In genomic region chr10:94249575-94250456, GRCm38 (mm10) we compare ENCODE assay signal across 8 mouse cellular contexts. TPM values are rescaled to one million over a fixed set of nuclear protein-coding genes. Genes with fewer than 3 reads are reported as not detected.
DNase-seq lines count a peak whose midpoint lies in the region; ATAC-seq and TF ChIP-seq lines count a peak whose summit lies in the region.

No protein-coding gene starts in this region.

- H3K27ac ChIP-seq in heart, postnatal 0 days (ENCODE audit: low read depth), result 0 out of 2 replicates have a peak overlapping the region, but pooled peaks have one; percentile 25
- H3K27ac ChIP-seq in liver, embryonic 12.5 days, result peak overlapping the region; percentile 73
- H3K27ac ChIP-seq in stomach, embryonic 16.5 days (ENCODE audit: low read length), result peak overlapping the region; percentile 72

- H3K4me3 ChIP-seq in heart, postnatal 0 days (ENCODE audit: low read depth, low read length), result 0 out of 2 replicates have a peak overlapping the region, but pooled peaks have one; percentile 3
- no peak overlapping the region for H3K4me3 ChIP-seq in liver, embryonic 12.5 days
- H3K4me3 ChIP-seq in stomach, embryonic 16.5 days (replicated peaks; ENCODE audit: low read length), result no peak overlapping the region

- TF ChIP-seq CTCF in heart, postnatal 0 days (IDR thresholded peaks at IDR 0.05; ENCODE audit: low read depth), result no peak

- H3K4me1 ChIP-seq in heart, postnatal 0 days (ENCODE audit: control insufficient read depth, insufficient read depth), result peaks cover 14% of the 10 kb centered on the region
- H3K4me1 ChIP-seq in liver, embryonic 12.5 days, result peaks cover 38% of the 10 kb centered on the region
- H3K4me1 ChIP-seq in stomach, embryonic 16.5 days (ENCODE audit: control insufficient read depth, insufficient read depth, low read length), result no peaks in the 10 kb centered on the region; the same call in 1 of the 2 replicates

- no peaks in the 10 kb centered on the region for H3K27me3 ChIP-seq in heart, postnatal 0 days (ENCODE audit: control insufficient read depth, insufficient read depth, low read length)
- peaks cover 10% of the 10 kb centered on the region; the same call in 1 of the 2 replicates for H3K27me3 ChIP-seq in liver, embryonic 12.5 days (replicated peaks)
- no peaks in the 10 kb centered on the region for H3K27me3 ChIP-seq in stomach, embryonic 16.5 days (ENCODE audit: control insufficient read depth, insufficient read depth, low read length)

- 24% methylated on average over 22 of the region's 22 CpGs for WGBS in heart, postnatal 0 days
- WGBS in liver, embryonic 12.5 days (ENCODE audit: insufficient replicate concordance), result 22% methylated on average over 22 of the region's 22 CpGs
- WGBS in stomach, embryonic 16.5 days, result 39% methylated on average over 22 of the region's 22 CpGs

- H3K4me2 ChIP-seq in heart, postnatal 0 days (ENCODE audit: low read depth, low read length), result peak overlapping the region; percentile 52
- H3K4me2 ChIP-seq in liver, embryonic 12.5 days, result peak overlapping the region; percentile 55
- H3K4me2 ChIP-seq in stomach, embryonic 16.5 days (ENCODE audit: low read depth, low read length), result peak overlapping the region; percentile 4; the same call in 1 of the 2 replicates

- H3K9me3 ChIP-seq in heart, postnatal 0 days (replicated peaks; ENCODE audit: control insufficient read depth, low read length), result no peaks in the 10 kb centered on the region
- H3K9me3 ChIP-seq in liver, embryonic 12.5 days (replicated peaks), result 0 out of 2 replicates have a peak, but pooled peaks cover 4% of the 10 kb centered on the region
- no peaks in the 10 kb centered on the region for H3K9me3 ChIP-seq in stomach, embryonic 16.5 days (replicated peaks; ENCODE audit: control insufficient read depth, low read length)

- TF ChIP-seq EP300 in heart, postnatal 0 days (IDR thresholded peaks at IDR 0.05; ENCODE audit: low read depth), result no peak

- DNase-seq in adrenal gland, adult 8-10 months, result peak; percentile 5
- no peak for DNase-seq in adrenal gland, postnatal 25 days
- peak; percentile 11 for DNase-seq in right cerebral cortex, postnatal 14 days
- no peak for DNase-seq in right cerebral cortex, postnatal 25 days
- peak; percentile 67 for DNase-seq in heart, postnatal 0 days (ENCODE audit: low spot score)
- DNase-seq in cerebellum, postnatal 4 days (ENCODE audit: low spot score in 2 of 2), result no peak

- no peak overlapping the region for H3K9ac ChIP-seq in heart, postnatal 0 days (replicated peaks; ENCODE audit: low read depth, low read length)
- H3K9ac ChIP-seq in liver, embryonic 12.5 days, result no peak overlapping the region
- no peak overlapping the region for H3K9ac ChIP-seq in stomach, embryonic 16.5 days (ENCODE audit: low read length)

- no peaks in the 10 kb centered on the region for H3K36me3 ChIP-seq in heart, postnatal 0 days (replicated peaks; ENCODE audit: control insufficient read depth, insufficient read depth, low read length)
- H3K36me3 ChIP-seq in liver, embryonic 12.5 days, result no peaks in the 10 kb centered on the region
- H3K36me3 ChIP-seq in stomach, embryonic 16.5 days (ENCODE audit: control insufficient read depth, insufficient read depth, low read length), result no peaks in the 10 kb centered on the region

- ATAC-seq in heart, postnatal 0 days (ENCODE audit: insufficient read depth, low read depth), result peak; percentile 85
- peak; percentile 97 for ATAC-seq in liver, embryonic 12.5 days
- ATAC-seq in stomach, embryonic 16.5 days (ENCODE audit: insufficient read depth, low FRiP score), result peak; percentile 92

RNA-seq across cellular contexts. Expression of gene Gm4792, which starts 48.7 kb away (rescaled TPM):
- not detected for total RNA-seq in adrenal gland, adult 8-10 months (2022)
- total RNA-seq in adrenal gland, postnatal 25 days (2021), result not detected in 2 replicates
- not detected in 2 replicates for total RNA-seq in heart, postnatal 0 days (2014; rRNA removed; ENCODE audit: low replicate concordance)
- not detected in 2 replicates for polyA plus RNA-seq in heart, postnatal 0 days (2015; fragmentation: Nextera tagmentation; extraction: Ambion mirVana)
- polyA plus RNA-seq in liver, embryonic 12.5 days (2016; fragmentation: Nextera tagmentation; extraction: Ambion mirVana), result not detected in 2 replicates
- not detected in 2 replicates for polyA plus RNA-seq in stomach, embryonic 16.5 days (2015; fragmentation: Nextera tagmentation; extraction: Ambion mirVana)

RNA-seq across cellular contexts. Expression of gene Ndufa12, which starts 51.3 kb away (rescaled TPM):
- total RNA-seq in adrenal gland, adult 8-10 months (2022), result 100 to 1,000 TPM; 224 to 278 (median 248) TPM
- total RNA-seq in adrenal gland, postnatal 25 days (2021), result 316 and 367 TPM in 2 replicates
- 400 and 502 TPM in 2 replicates for total RNA-seq in heart, postnatal 0 days (2014; rRNA removed; ENCODE audit: low replicate concordance)
- polyA plus RNA-seq in heart, postnatal 0 days (2015; fragmentation: Nextera tagmentation; extraction: Ambion mirVana), result 1,221 and 1,258 TPM in 2 replicates
- 282 and 291 TPM in 2 replicates for polyA plus RNA-seq in liver, embryonic 12.5 days (2016; fragmentation: Nextera tagmentation; extraction: Ambion mirVana)
- polyA plus RNA-seq in stomach, embryonic 16.5 days (2015; fragmentation: Nextera tagmentation; extraction: Ambion mirVana), result 305 and 331 TPM in 2 replicates

Comparison
In these comparisons a context has a peak if more than half of its experiments do, and no peak if none do; other contexts are left out.
1. DNase-seq: peak in adrenal gland, adult 8-10 months (single experiment), right cerebral cortex, postnatal 14 days (single experiment) and heart, postnatal 0 days (single experiment); none in adrenal gland, postnatal 25 days (single experiment), right cerebral cortex, postnatal 25 days (single experiment) and cerebellum, postnatal 4 days (0 of 2).
2. H3K4me2 ChIP-seq: peak in every context shown above with its lines; median percentile 55 in liver, embryonic 12.5 days; 52 in heart, postnatal 0 days; 4 in stomach, embryonic 16.5 days.
3. Peak in every context shown above with its lines, with median percentiles within 50 percentile points of each other: ATAC-seq and H3K27ac ChIP-seq.